Mouse (Mus musculus) MN1 (cell line): ENCODE data around the gene Tmem80.

Experiments used
- DNase-seq: peaks from one replicate; pipeline ENCODE4 v3.0.0-alpha.2; 2016; ENCODE audit warnings: low spot score

The Tmem80 gene

GRCm38 (mm10) chr7:141356971-141357370, 29.4 kb downstream of the Tmem80 start:
- no peak for DNase-seq

- no peak for DNase-seq
Observed at GRCm38 (mm10) chr7:141361510-141361909, 34.0 kb downstream of the Tmem80 start.

- peak; percentile 79 for DNase-seq
Observed at GRCm38 (mm10) chr7:141363106-141363751, 35.7 kb downstream of the Tmem80 start.

- no peak for DNase-seq
Observed at GRCm38 (mm10) chr7:141363752-141364125, 36.2 kb downstream of the Tmem80 start.

- no peak for DNase-seq
Observed at GRCm38 (mm10) chr7:141364349-141365048, 37.0 kb downstream of the Tmem80 start.

DNA sequence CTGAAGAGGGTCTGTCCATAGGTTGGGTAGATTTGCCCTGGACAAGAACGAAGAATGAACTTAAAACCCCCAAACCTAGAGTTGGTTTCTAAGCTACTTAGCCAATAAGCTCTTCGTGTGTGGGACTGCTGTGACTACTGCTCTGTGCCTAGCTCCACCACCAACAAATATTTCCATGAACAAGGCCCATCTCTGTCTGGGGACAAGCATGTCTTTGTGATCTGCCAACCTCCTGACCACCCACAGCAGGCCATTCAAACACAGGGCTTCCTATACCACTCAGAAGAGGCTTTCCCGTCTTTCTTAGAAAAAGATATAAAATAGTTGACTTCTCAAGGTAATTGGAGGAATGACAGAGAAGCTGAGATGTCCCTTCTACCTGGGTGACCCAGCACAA, 37.5 kb downstream of the Tmem80 start:
- DNase-seq: no peak

DNA sequence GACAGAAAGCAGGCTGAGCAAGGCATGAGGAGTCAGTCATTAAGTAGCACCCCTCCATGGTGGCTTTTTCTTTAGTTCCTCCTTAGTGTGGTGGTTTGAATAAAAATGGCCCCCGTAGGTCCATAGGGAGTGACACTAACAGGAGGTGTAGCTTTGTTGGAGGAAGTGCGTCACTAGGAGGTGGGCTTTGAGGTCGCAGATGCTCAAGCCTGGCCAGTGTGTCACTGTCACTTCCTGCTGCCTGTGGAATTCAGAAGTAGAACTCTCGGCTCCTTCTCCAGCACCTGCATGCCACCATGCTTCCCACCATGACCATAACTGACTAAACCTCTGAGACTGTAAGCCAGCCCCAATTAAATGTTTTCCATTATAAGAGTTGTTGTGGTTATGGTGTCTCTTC, 39.8 kb downstream of the Tmem80 start:
- no peak for DNase-seq

- DNase-seq: no peak
Observed at GRCm38 (mm10) chr7:141369918-141370317, 42.4 kb downstream of the Tmem80 start.

DNA sequence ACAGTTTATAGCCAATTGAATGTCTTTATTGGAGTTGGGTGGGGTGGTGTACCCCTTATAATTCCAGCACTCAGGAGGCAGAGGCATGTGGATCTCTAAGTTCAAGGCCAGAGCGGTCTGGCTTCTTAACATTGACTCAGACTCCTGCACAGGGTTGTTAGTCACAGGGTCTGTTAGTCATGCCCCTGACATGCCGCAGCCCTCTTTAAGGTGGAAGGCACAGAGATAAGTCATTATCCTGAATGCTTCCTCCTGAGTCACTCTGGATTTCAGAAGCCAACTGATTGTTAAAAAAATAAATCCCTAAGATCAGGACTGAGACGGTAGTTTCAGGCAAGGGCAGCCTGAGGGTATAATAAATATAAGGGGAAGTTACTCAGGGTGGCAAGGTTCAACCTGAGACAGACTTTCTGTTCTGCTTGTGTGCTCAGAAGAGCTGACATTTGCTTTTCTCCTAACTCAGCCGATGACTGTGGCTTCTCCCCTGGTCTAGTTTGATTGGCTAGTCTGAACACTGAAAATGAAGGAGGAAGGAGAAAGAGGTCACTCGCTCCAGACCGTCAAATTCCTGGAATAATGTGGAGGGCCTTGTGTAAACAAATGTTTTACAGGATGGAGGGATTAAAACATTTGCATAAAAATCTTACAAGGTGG, 44.5 kb downstream of the Tmem80 start:
- peak; percentile 25 for DNase-seq

DNA sequence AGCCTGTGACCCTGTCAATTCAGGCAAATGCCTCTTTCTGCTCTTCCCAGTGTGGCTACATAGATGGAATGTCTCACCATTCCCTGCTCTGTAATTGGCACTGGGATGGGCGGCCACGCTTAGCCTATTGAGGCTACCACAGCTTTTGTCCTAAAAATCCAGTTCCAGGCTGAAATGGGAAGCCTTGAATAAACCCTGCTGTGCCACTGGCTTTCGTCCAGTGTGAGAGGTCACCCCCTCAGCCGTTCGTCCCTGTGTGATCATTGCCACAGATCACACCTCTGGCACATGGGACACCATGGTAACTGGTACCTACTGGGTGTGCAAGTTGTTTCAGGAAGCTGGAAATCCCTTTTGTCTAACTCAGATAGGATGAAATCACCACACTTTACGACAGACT, 46.1 kb downstream of the Tmem80 start:
- DNase-seq: no peak

- DNase-seq: no peak
Observed at GRCm38 (mm10) chr7:141374399-141374798, 46.9 kb downstream of the Tmem80 start.

DNA sequence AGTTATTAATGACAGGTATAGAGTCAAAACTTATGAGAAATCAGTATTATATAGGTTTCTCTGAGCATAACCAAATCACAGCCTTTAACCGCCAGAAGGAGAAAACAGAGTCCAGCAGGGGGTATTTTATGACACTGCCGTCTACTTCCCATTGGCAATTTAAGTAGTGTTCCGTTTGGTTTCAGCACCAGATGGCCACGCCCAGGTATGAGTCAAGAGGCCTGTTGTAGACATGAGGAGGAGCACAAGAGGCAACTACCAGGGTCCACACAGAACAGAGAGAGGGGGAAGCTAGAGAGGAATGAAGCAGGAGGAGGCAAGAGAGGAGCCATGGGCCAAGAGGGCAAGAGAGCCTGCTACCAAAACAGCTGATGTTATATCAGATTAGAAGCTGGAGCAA, 52.0 kb downstream of the Tmem80 start:
- DNase-seq: peak; percentile 25

GRCm38 (mm10) chr7:141381068-141381835, 53.7 kb downstream of the Tmem80 start:
- DNase-seq: no peak
